Mouse (Mus musculus) heart, embryonic 12.5 days (tissue): ENCODE results near the gene Smarcb1. TPM values are rescaled to one million over a fixed set of nuclear protein-coding genes. Genes with fewer than 3 reads are reported as not detected.
"Not testable (repeated sequence)": the region's sequence is repeated elsewhere in the genome, so short reads cannot be mapped to it uniquely, and the experiment has no call there.

Source experiments
- ATAC-seq: fragments of 200-750 bp; cut with Nextera tagmentation; 2 replicates; pipeline ENCODE4 v1.8.0; 2017; ENCODE audit warnings: moderate TSS enrichment, moderate library complexity; ENCODE audit not compliant: insufficient number of reproducible peaks, low FRiP score
- H3K27ac ChIP-seq: fragments of 300-500 bp; sonication (generic); 2 replicates; pipeline ENCODE4 v1.5.1; 2016; ENCODE audit warnings: mild to moderate bottlenecking, moderate library complexity; ENCODE audit not compliant: poor library complexity, severe bottlenecking
- H3K27me3 ChIP-seq: fragments of 300-500 bp; sonication (generic); replicated peaks from 2 replicates; pipeline ENCODE4 v1.6.1; 2016; ENCODE audit warnings: mild to moderate bottlenecking, moderate library complexity
- H3K36me3 ChIP-seq: fragments of 300-500 bp; sonication (generic); 2 replicates; pipeline ENCODE4 v1.6.1; 2016; ENCODE audit warnings: mild to moderate bottlenecking, moderate library complexity
- H3K4me1 ChIP-seq: fragments of 300-500 bp; sonication (generic); replicated peaks from 2 replicates; pipeline ENCODE4 v1.6.1; 2016; ENCODE audit warnings: mild to moderate bottlenecking
- H3K4me2 ChIP-seq: fragments of 300-500 bp; sonication (generic); 2 replicates; pipeline ENCODE4 v1.6.1; 2016; ENCODE audit warnings: mild to moderate bottlenecking, moderate library complexity
- H3K4me3 ChIP-seq: fragments of 300-500 bp; sonication (generic); 2 replicates; pipeline ENCODE4 v1.5.1; 2016; ENCODE audit warnings: mild to moderate bottlenecking
- H3K9ac ChIP-seq: fragments of 300-500 bp; sonication (generic); 2 replicates; pipeline ENCODE4 v1.6.1; 2016; ENCODE audit warnings: mild to moderate bottlenecking, moderate library complexity
- H3K9me3 ChIP-seq: fragments of 300-500 bp; sonication (generic); replicated peaks from 2 replicates; pipeline ENCODE4 v1.6.1; 2016; ENCODE audit warnings: mild to moderate bottlenecking, moderate library complexity
- WGBS: fragments of 180-500 bp; shearing (Covaris S2); methylation state at CpG from one replicate; pipeline ENCODE4 v1.1.7; 2016; 5-methylcytosine and 5-hydroxymethylcytosine counted together
- polyA plus RNA-seq: library from polyadenylated mRNA; unstranded; fragments of >200 nt; fragmentation: Nextera tagmentation; extraction: Ambion mirVana; gene quantifications from 2 replicates; pipeline ENCODE4 v1.2.1, GENCODE M21; 2016

Smarcb1 gene
- polyA plus RNA-seq, 1 experiment from 2014 or later = 126 TPM

GRCm38 (mm10) chr10:75904391-75904790, 17.0 kb downstream of the Smarcb1 start:
- Histone ChIP-seq H3K36me3 (peaks cover 90% of the 10 kb centered on the region), H3K27ac (no peak overlapping the region), H3K4me1 (peaks cover 10% of the 10 kb centered on the region), H3K4me3 (no peak overlapping the region), H3K9me3 (no peaks in the 10 kb centered on the region), H3K4me2 (no peak overlapping the region), H3K27me3 (no peaks in the 10 kb centered on the region), H3K9ac (no peak overlapping the region)
- WGBS = 82% methylated on average over 5 of the region's 5 CpGs
- no peak for ATAC-seq

GRCm38 (mm10) chr10:75898846-75899245, 22.6 kb downstream of the Smarcb1 start:
- Histone ChIP-seq H3K27ac (peak overlapping the region; percentile 68), H3K36me3 (peaks cover 79% of the 10 kb centered on the region), H3K4me3 (no peak overlapping the region), H3K4me1 (peaks cover 30% of the 10 kb centered on the region), H3K27me3 (no peaks in the 10 kb centered on the region), H3K4me2 (no peak overlapping the region), H3K9ac (no peak overlapping the region), H3K9me3 (no peaks in the 10 kb centered on the region)
- WGBS = 37% methylated on average over 3 of the region's 3 CpGs
- peak; percentile 39; the same call in 1 of the 2 replicates for ATAC-seq

GRCm38 (mm10) chr10:75898039-75898564, 23.3 kb downstream of the Smarcb1 start:
- no peaks in the 10 kb centered on the region for H3K9me3 ChIP-seq
- no peaks in the 10 kb centered on the region for H3K27me3 ChIP-seq
- ATAC-seq = no peak
- H3K27ac ChIP-seq = peak overlapping the region; percentile 68
- H3K9ac ChIP-seq = no peak overlapping the region
- peaks cover 36% of the 10 kb centered on the region for H3K4me1 ChIP-seq
- WGBS = 79% methylated on average over 6 of the region's 6 CpGs
- no peak overlapping the region for H3K4me3 ChIP-seq
- H3K4me2 ChIP-seq = no peak overlapping the region
- peaks cover 72% of the 10 kb centered on the region for H3K36me3 ChIP-seq

- 49% methylated on average over 6 of the region's 6 CpGs for WGBS
- H3K4me1 ChIP-seq = peaks cover 36% of the 10 kb centered on the region
- no peak for ATAC-seq
- peaks cover 65% of the 10 kb centered on the region for H3K36me3 ChIP-seq
- H3K9ac ChIP-seq = no peak overlapping the region
- no peaks in the 10 kb centered on the region for H3K9me3 ChIP-seq
- no peak overlapping the region for H3K4me3 ChIP-seq
- H3K27ac ChIP-seq = no peak overlapping the region
- H3K27me3 ChIP-seq = no peaks in the 10 kb centered on the region
- H3K4me2 ChIP-seq = no peak overlapping the region
These were observed 24.0 kb downstream of the Smarcb1 start for GRCm38 (mm10) chr10:75897373-75897772.

GRCm38 (mm10) chr10:75896208-75896607, 25.2 kb downstream of the Smarcb1 start:
- ATAC-seq = no peak
- no peak overlapping the region for H3K27ac ChIP-seq
- no peak overlapping the region for H3K4me3 ChIP-seq
- H3K9me3 ChIP-seq = no peaks in the 10 kb centered on the region
- H3K9ac ChIP-seq = no peak overlapping the region
- H3K4me2 ChIP-seq = no peak overlapping the region
- H3K4me1 ChIP-seq = peaks cover 36% of the 10 kb centered on the region
- H3K27me3 ChIP-seq = no peaks in the 10 kb centered on the region
- WGBS = 90% methylated on average over 1 of the region's 1 CpGs
- H3K36me3 ChIP-seq = peaks cover 54% of the 10 kb centered on the region

- Histone ChIP-seq H3K9me3 (no peaks in the 10 kb centered on the region), H3K9ac (no peak overlapping the region), H3K4me1 (peaks cover 36% of the 10 kb centered on the region), H3K27me3 (no peaks in the 10 kb centered on the region), H3K4me3 (no peak overlapping the region), H3K4me2 (no peak overlapping the region), H3K36me3 (peaks cover 50% of the 10 kb centered on the region), H3K27ac (no peak overlapping the region)
- WGBS = 90% methylated on average over 5 of the region's 5 CpGs
- no peak for ATAC-seq
These were observed 25.7 kb downstream of the Smarcb1 start for GRCm38 (mm10) chr10:75895730-75896129.

- Histone ChIP-seq H3K4me1 (peaks cover 30% of the 10 kb centered on the region), H3K27ac (no peak overlapping the region), H3K9ac (no peak overlapping the region), H3K9me3 (no peaks in the 10 kb centered on the region), H3K4me3 (no peak overlapping the region), H3K4me2 (no peak overlapping the region), H3K36me3 (peaks cover 41% of the 10 kb centered on the region), H3K27me3 (no peaks in the 10 kb centered on the region)
- WGBS = 74% methylated on average over 6 of the region's 6 CpGs
- ATAC-seq = no peak
These were observed 26.8 kb downstream of the Smarcb1 start for GRCm38 (mm10) chr10:75894601-75895000.

GRCm38 (mm10) chr10:75893089-75893750, 28.2 kb downstream of the Smarcb1 start, which contains the start of gene Derl3:
Gene Derl3, plus strand, starts transcription at chr10:75893413.
- peaks cover 28% of the 10 kb centered on the region for H3K4me1 ChIP-seq
- H3K36me3 ChIP-seq = peaks cover 37% of the 10 kb centered on the region
- 2% methylated on average over 51 of the region's 51 CpGs for WGBS
- H3K4me3 ChIP-seq = peak within 1 kb of the TSS; percentile 47
- peak within 1 kb of the TSS; percentile 83 for H3K4me2 ChIP-seq
- no peak within 1 kb of the TSS; the same call in 1 of the 2 replicates for H3K27ac ChIP-seq
- H3K9ac ChIP-seq = peak within 1 kb of the TSS; percentile 50
- H3K9me3 ChIP-seq = no peaks in the 10 kb centered on the region
- peak; percentile 99 for ATAC-seq
- no peaks in the 10 kb centered on the region for H3K27me3 ChIP-seq

- Histone ChIP-seq H3K27ac (no peak overlapping the region), H3K9me3 (no peaks in the 10 kb centered on the region), H3K4me1 (peaks cover 22% of the 10 kb centered on the region), H3K36me3 (peaks cover 8% of the 10 kb centered on the region; the same call in 1 of the 2 replicates), H3K9ac (no peak overlapping the region), H3K4me3 (no peak overlapping the region), H3K27me3 (no peaks in the 10 kb centered on the region), H3K4me2 (no peak overlapping the region)
- no peak for ATAC-seq
- WGBS = 40% methylated on average over 8 of the region's 8 CpGs
These were observed 31.8 kb downstream of the Smarcb1 start for GRCm38 (mm10) chr10:75889406-75890153.

- not testable (repeated sequence) for H3K9me3 ChIP-seq, ATAC-seq, H3K4me3 ChIP-seq, H3K9ac ChIP-seq, H3K27me3 ChIP-seq, H3K4me2 ChIP-seq, H3K27ac ChIP-seq, H3K36me3 ChIP-seq
- WGBS = 83% methylated on average over 5 of the region's 5 CpGs
- peaks cover 14% of the 10 kb centered on the region for H3K4me1 ChIP-seq
These were observed 33.9 kb downstream of the Smarcb1 start for GRCm38 (mm10) chr10:75887504-75887903.

- no peak for ATAC-seq
- WGBS = 90% methylated on average over 8 of the region's 8 CpGs
- no peaks in the 10 kb centered on the region for H3K36me3 ChIP-seq
- H3K4me3 ChIP-seq = no peak overlapping the region
- no peak overlapping the region for H3K27ac ChIP-seq
- H3K9ac ChIP-seq = no peak overlapping the region
- H3K4me2 ChIP-seq = no peak overlapping the region
- no peaks in the 10 kb centered on the region for H3K9me3 ChIP-seq
- no peaks in the 10 kb centered on the region for H3K27me3 ChIP-seq
- H3K4me1 ChIP-seq = peaks cover 13% of the 10 kb centered on the region
These were observed 36.7 kb downstream of the Smarcb1 start for GRCm38 (mm10) chr10:75884742-75885141.
